Comparison of ENCODE assay signal across 8 mouse cellular contexts in genomic region chr6:71494341-71495020, GRCm38 (mm10). TPM values are rescaled to one million over a fixed set of nuclear protein-coding genes. Genes with fewer than 3 reads are reported as not detected.
DNase-seq lines count a peak whose midpoint lies in the region; ATAC-seq lines count a peak whose summit lies in the region.

No protein-coding gene starts in this region.

- peak overlapping the region; percentile 67 for H3K4me2 ChIP-seq in lung, embryonic 15.5 days

- intact Hi-C loops in heart, postnatal 10 days (cut with DNase I): loop anchor here (2.0 to 5.0 kb wide), 3 partner anchors 48 to 308 kb away; partner anchors contain the start of genes Chmp3 and Rmnd5a

- ATAC-seq in lung, embryonic 15.5 days (ENCODE audit: borderline replicate concordance, extremely low read depth, low FRiP score, low TSS enrichment): peak; percentile 55
- ATAC-seq in neutrophil, adult 5-6 weeks (ENCODE audit: extremely low read depth, insufficient number of reproducible peaks, low FRiP score, poor library complexity, severe bottlenecking): peak; percentile 2; the same call in 1 of the 2 replicates

- H3K4me1 ChIP-seq in brown adipose tissue, adult 24 weeks (ENCODE audit: control insufficient read depth, insufficient read depth, insufficient read length, low read length): peaks cover 2% of the 10 kb centered on the region; the same call in 1 of the 2 replicates
- H3K4me1 ChIP-seq in erythroblast, embryonic 14.5 days (ENCODE audit: control insufficient read depth): peaks cover 24% of the 10 kb centered on the region
- peaks cover 10% of the 10 kb centered on the region for H3K4me1 ChIP-seq in lung, embryonic 15.5 days

- peaks cover 18% of the 10 kb centered on the region for H3K36me3 ChIP-seq in erythroblast, embryonic 14.5 days (ENCODE audit: control insufficient read depth)
- H3K36me3 ChIP-seq in lung, embryonic 15.5 days: peaks cover 10% of the 10 kb centered on the region; the same call in 1 of the 2 replicates

- peak; percentile 67 for DNase-seq in Muller cell, postnatal 12 days (ENCODE audit: inconsistent ontology term)
- peak; percentile 70 to 71 for DNase-seq in heart, postnatal 10 days
- peak; percentile 13 to 31 for DNase-seq in layer of hippocampus, adult 18-20 months (ENCODE audit: low spot score in 2 of 2)
- peak; percentile 50 for DNase-seq in urinary bladder, postnatal 14 days (ENCODE audit: low spot score)

- peak overlapping the region; percentile 98 for H3K4me3 ChIP-seq in brown adipose tissue, adult 24 weeks (ENCODE audit: insufficient read depth, low read depth, low read length)
- H3K4me3 ChIP-seq in erythroblast, embryonic 14.5 days (replicated peaks): peak overlapping the region; percentile 93
- peak overlapping the region; percentile 95 for H3K4me3 ChIP-seq in lung, embryonic 15.5 days

- H3K27ac ChIP-seq in brown adipose tissue, adult 24 weeks (replicated peaks; ENCODE audit: low read depth, low read length): peak overlapping the region; percentile 87
- H3K27ac ChIP-seq in lung, embryonic 15.5 days: peak overlapping the region; percentile 99

- WGBS in lung, embryonic 15.5 days: under 1% methylated on average over 45 of the region's 46 CpGs

- H3K9ac ChIP-seq in lung, embryonic 15.5 days: peak overlapping the region; percentile 98

- no peaks in the 10 kb centered on the region for H3K9me3 ChIP-seq in erythroblast, embryonic 14.5 days (ENCODE audit: control insufficient read depth, low read length)
- no peaks in the 10 kb centered on the region for H3K9me3 ChIP-seq in lung, embryonic 15.5 days

- peaks cover 18% of the 10 kb centered on the region for H3K27me3 ChIP-seq in erythroblast, embryonic 14.5 days (ENCODE audit: control insufficient read depth)
- H3K27me3 ChIP-seq in lung, embryonic 15.5 days: no peaks in the 10 kb centered on the region

RNA-seq across cellular contexts. Expression of gene Rnf103, which starts 0.8 kb away (rescaled TPM):
- 12.8 and 17.1 TPM in 2 replicates for polyA plus RNA-seq in brown adipose tissue, adult 24 weeks (2012; ENCODE audit: insufficient read depth, insufficient read length, missing spikeins)
- polyA plus RNA-seq in erythroblast, embryonic 14.5 days (2012): 0.36 and 0.44 TPM in 2 replicates
- total RNA-seq in heart, postnatal 10 days (2021): 10 to 100 TPM; 30.1 to 32.7 TPM
- total RNA-seq in layer of hippocampus, adult 18-20 months (2021): 10 to 100 TPM; 45.0 to 46.6 TPM
- polyA plus RNA-seq in lung, embryonic 15.5 days (2015; fragmentation: Nextera tagmentation; extraction: Ambion mirVana): 15.7 and 15.8 TPM in 2 replicates
- total RNA-seq in neutrophil, adult 5-6 weeks (2017): 40.3 and 41.3 TPM in 2 replicates

RNA-seq across cellular contexts. Expression of gene Chmp3, which starts 49.1 kb away (rescaled TPM):
- 124 and 240 TPM in 2 replicates for polyA plus RNA-seq in brown adipose tissue, adult 24 weeks (2012; ENCODE audit: insufficient read depth, insufficient read length, missing spikeins)
- 2.8 and 4.9 TPM in 2 replicates for polyA plus RNA-seq in erythroblast, embryonic 14.5 days (2012)
- total RNA-seq in heart, postnatal 10 days (2021): 10 to 100 TPM; 62.8 to 67.7 TPM
- 100 to 1,000 TPM in 1 of 2 experiments, 10 to 100 TPM in 1; 98.6 to 103 TPM for total RNA-seq in layer of hippocampus, adult 18-20 months (2021)
- polyA plus RNA-seq in lung, embryonic 15.5 days (2015; fragmentation: Nextera tagmentation; extraction: Ambion mirVana): 64.8 and 65.7 TPM in 2 replicates
- total RNA-seq in neutrophil, adult 5-6 weeks (2017): 154 and 161 TPM in 2 replicates

RNA-seq across cellular contexts. Expression of gene Rmnd5a, which starts 54.0 kb away (rescaled TPM):
- 38.1 and 48.0 TPM in 2 replicates for polyA plus RNA-seq in brown adipose tissue, adult 24 weeks (2012; ENCODE audit: insufficient read depth, insufficient read length, missing spikeins)
- 1.1 TPM in 2 replicates for polyA plus RNA-seq in erythroblast, embryonic 14.5 days (2012)
- 10 to 100 TPM; 58.0 to 64.8 TPM for total RNA-seq in heart, postnatal 10 days (2021)
- total RNA-seq in layer of hippocampus, adult 18-20 months (2021): 10 to 100 TPM; 87.7 to 92.0 TPM
- 14.1 and 15.6 TPM in 2 replicates for polyA plus RNA-seq in lung, embryonic 15.5 days (2015; fragmentation: Nextera tagmentation; extraction: Ambion mirVana)
- 65.2 and 81.4 TPM in 2 replicates for total RNA-seq in neutrophil, adult 5-6 weeks (2017)

Comparison
In these comparisons a context has a peak if more than half of its experiments do, and no peak if none do; other contexts are left out.
1. Peak in every context shown above with its lines: DNase-seq, ATAC-seq, H3K4me3 ChIP-seq and H3K27ac ChIP-seq.